Comparison of ENCODE assay signal across 1 mouse cellular context in the genomic region with DNA sequence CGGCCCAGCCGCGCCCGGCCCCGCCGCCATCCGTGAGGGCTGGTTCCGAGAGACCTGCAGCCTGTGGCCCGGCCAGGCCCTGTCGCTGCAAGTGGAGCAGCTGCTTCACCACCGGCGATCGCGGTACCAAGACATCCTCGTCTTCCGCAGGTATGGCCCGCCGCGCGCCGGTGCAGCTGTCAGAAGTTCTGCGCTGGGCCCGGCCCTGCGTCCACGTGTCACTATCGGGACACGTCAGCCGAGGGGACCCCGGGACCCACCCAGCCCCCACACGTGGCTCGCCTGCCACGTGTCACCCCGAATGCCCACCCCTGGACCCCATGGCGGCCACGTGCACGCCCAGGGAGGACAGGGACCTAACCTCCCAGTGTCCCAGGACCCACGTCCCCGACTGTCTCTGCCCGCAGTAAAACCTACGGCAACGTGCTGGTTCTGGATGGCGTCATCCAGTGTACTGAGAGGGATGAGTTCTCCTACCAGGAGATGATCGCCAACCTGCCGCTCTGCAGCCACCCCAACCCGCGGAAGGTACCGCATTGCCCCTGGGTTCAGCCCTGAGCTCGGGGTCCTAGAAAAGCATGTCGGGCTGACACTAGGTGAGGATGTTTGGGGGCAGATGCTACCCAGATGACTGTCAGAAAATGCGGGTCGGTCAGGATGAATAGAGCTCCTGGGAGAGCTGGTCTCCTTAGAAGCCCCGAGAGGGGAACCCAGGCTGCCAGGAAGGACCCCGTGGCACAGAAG.
TF ChIP-seq lines count a peak whose summit lies in the region.

No protein-coding gene starts in this region.

TF ChIP-seq in MEL, 35 proteins besides CTCF, POLR2A, EP300 and RAD21 (continued from another document):
- TF ChIP-seq MXI1 (IDR thresholded peaks at IDR 0.05; ENCODE audit: low read depth, low read length), result peak; percentile 83
- 0 out of 2 replicates have a peak, but pooled peaks have one; percentile 35 for TF ChIP-seq CHD1 (IDR thresholded peaks at IDR 0.05; ENCODE audit: low read depth, low read length)
- no peak for TF ChIP-seq ELF1 (IDR thresholded peaks at IDR 0.05; ENCODE audit: low read depth, low read length)
TF ChIP-seq in MEL: peak in this region for 5.
